Mouse (Mus musculus) testis, postnatal 14 days (tissue): Measurements from ENCODE around the gene Gjc2.
A peak's percentile ranks its signal among the peaks of the same experiment; 100 is the strongest.
"Not testable (repeated sequence)": the region's sequence is repeated elsewhere in the genome, so short reads cannot be mapped to it uniquely, and the experiment has no call there.

Source experiments
- DNase-seq: peaks from one replicate; pipeline ENCODE4 v3.0.0; 2021; ENCODE audit warnings: low spot score

The Gjc2 gene

DNA sequence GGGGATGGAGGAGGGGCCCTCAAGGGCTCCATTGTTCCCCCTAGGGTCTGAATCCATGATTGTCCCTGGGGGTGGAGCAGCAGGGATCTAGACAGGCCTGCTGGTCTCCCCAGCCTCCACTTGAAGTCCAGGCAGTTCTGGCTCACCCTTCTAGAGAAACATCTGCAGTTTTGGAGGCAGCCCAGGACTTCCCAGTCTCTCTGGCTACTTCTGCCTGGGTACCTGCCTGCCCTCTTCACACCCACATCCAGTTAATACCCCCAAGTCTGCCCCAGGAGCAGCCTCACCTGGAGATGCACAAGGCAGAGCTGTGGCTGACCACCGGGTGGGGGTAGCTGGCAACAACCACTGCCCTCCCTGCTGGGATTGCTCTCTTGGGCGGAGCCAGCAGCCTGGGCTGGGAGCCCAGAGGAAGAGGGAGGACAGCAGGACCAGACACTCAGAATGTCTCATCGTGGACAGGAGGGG is at the start of gene Gjc2:
Gjc2 (minus strand) TSS at position 350 of the 468 bp plus-strand sequence.
- peak; percentile 54 for DNase-seq

- no peak for DNase-seq
Measured at GRCm38 (mm10) chr11:59232797-59233196, 49.8 kb upstream of the Gjc2 start.

- no peak for DNase-seq
Measured at GRCm38 (mm10) chr11:59230144-59230760, 47.2 kb upstream of the Gjc2 start.

DNA sequence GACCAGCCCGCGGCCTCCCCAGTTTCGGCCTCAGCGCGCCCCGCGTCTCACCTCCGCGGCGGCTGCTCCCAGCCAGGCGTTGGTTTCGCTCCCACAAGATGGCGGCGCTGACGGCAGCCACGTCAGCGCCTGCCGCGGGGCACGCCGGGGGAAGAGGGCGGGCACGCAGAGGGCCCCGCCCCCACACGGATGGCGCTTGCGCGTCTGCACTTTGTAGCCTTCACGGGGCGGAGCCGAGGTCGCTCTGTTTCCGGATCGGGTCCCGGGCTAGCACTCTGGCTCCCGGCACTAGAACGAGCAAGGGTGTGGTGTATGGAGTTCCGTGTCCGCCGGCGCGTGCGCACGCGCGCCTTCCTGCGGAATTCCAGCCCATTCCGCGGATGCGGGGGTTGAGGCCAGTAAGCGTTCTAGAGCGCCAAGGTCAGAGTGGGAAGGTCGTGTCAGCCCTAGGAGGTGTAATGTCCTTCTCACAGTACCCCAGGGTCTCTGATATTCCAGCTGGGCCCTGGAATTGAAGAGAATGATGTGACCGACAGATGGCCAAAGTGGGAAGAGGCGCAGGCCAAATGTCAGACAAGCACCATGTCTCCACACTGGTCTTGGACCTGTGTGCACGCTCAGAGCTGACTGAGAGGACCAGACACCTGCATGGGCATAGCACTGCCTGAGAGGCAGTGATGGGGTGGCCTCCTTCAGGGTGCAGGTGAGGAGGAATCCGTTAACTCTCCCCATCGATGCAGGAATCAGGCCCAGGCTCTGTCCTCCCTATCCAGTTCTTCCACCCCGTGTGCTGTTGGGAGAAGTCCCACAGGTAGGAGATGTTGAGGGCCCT is 45.3 kb upstream of the Gjc2 start, which contains the start of gene Arf1:
Arf1 (minus strand) TSS at position 149 of the 832 bp plus-strand sequence.
- peak; percentile 97 for DNase-seq

GRCm38 (mm10) chr11:59227604-59228121 is 44.6 kb upstream of the Gjc2 start:
- no peak for DNase-seq

DNA sequence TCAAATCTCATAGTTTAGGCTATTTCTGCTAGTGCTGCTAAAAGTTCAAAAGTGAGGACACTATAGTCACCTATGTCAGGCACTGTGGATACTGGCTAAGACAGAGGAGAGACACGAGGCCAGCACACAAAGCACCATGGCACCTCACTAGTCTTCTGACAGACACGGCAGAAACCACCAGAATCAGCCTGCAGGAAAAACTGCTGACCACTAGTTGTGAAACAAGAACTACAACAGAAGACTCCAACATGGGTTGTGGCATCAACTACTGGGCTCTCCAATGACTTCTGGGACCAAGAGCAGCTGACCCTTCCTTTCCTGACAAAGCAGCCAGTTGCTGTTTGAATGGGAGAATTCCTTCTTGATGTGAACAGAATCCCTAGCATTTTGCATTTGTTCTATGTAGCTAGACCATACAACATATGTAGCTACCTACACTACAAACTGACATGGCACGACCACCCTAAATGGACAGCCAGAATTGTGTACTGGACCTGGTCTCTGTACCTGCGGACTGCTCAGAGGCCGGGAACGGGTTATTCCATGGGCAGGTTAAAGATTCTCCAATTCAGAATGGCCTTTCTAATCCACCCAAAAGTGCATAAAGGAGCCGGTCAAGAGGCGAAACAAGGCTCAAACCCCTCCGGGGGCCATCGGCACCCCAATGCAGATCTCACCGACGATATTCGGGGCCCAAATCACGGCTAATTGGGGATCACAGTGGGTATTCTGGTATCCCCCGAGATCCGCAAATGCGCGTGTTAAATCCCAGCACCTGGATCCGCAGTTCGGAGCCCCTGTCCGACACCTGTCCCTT is 44.0 kb upstream of the Gjc2 start:
- no peak for DNase-seq

GRCm38 (mm10) chr11:59226251-59226650 is 43.2 kb upstream of the Gjc2 start:
- no peak for DNase-seq

DNA sequence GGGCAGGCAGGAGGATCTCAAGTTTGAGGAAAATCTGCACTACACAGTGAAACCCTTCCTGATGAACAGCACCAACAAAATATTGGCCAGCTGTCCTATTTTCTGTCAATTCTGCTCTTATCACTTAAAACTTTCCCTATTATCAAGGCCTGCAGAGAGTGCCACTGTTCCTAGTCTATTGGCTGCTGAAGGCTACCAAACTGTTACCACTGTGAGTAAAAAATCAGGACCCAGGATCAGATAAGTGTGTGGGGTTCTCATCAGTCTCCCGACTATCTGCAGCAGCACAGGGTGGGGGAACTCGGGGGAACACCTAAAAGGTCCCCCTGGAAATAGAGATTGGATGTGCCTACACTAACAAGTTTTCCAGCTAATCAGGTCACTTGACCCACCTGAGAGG is 42.2 kb upstream of the Gjc2 start:
- DNase-seq, result no peak

- no peak for DNase-seq
Measured at GRCm38 (mm10) chr11:59224470-59224869, 41.5 kb upstream of the Gjc2 start.

DNA sequence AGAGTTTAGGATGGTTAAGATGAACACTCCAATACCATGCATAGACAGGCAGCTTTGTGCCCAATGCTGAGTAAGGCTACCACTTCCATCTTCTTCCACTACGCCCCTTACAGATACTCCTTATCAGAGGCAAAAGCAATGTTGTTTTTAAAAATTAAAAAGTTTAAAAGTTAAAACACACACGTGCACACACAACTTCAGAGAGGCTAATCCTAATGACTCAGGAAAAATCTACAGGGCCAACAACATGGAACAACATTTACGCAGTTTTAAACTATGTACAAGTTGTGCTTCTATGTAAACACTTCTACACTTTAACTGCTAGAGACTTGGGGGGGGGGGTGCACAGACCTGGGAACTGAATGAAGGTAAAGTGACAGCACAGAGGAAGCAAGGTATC is 41.0 kb upstream of the Gjc2 start:
- no peak for DNase-seq

- DNase-seq, result no peak
Measured at GRCm38 (mm10) chr11:59222306-59222705, 39.3 kb upstream of the Gjc2 start.

DNA sequence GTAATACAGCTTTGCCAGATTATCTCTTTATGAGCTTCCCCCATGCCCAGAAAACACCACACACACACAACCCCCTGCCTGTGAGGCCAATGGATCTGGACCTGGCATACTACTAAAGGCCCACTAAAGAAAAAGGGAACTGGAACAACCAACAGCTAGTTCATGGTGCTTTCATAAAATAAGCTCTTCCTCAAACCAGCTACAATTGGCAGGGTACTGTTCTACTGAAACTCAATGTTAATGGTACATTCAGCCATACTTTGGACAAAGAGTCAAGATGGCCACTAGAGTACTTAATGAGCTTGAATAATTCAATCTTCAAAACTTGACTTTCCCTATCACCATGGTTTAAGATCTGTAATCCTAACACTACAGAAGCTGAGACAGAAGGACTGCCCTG is 38.6 kb upstream of the Gjc2 start:
- no peak for DNase-seq

- no peak for DNase-seq
Measured at GRCm38 (mm10) chr11:59219064-59219463, 36.1 kb upstream of the Gjc2 start.

GRCm38 (mm10) chr11:59218389-59218998 is 35.5 kb upstream of the Gjc2 start:
- DNase-seq, result no peak

- DNase-seq, result no peak
Measured at GRCm38 (mm10) chr11:59216955-59217354, 33.9 kb upstream of the Gjc2 start.

- DNase-seq, result no peak
Measured at GRCm38 (mm10) chr11:59212892-59213494, 30.0 kb upstream of the Gjc2 start.

DNA sequence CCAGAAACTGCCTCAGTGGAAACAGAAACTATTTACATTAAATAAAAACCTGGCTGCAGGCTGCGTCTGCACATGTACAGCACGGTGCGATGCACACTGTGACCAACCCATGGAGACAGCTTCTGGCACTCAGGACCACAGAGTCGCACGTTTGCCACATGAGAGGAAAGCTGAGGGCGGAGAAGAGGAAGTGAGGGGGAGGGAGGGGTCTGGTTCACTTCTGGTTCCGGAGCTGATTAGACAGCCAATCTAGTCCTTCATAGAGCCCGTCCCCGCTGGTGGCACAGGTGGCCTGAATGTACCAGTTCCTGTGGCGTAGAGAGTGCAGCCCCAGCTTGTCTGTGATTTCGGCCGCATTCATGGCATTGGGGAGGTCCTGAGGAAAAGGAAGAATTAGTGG is 29.3 kb upstream of the Gjc2 start:
- not testable (repeated sequence) for DNase-seq

DNA sequence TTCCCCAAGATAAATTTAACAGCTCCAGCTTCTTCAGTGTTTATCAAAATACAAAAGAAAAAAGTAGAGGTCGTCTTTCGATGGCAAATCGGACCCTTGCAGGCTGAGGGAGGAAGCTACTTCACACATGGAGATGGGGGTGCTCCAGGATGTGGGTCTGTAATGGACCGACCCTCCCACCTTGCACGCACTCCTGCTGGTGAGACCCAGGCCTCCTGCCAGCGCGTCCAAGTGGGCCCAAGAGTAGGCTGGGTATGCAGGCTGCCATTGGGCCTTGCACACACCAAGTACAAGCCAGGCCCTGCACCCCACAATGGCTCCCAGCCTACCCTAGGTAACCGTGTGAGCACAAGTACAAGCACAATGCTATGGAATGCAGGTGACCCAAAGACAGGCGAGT is 28.5 kb upstream of the Gjc2 start:
- DNase-seq, result not testable (repeated sequence)

DNA sequence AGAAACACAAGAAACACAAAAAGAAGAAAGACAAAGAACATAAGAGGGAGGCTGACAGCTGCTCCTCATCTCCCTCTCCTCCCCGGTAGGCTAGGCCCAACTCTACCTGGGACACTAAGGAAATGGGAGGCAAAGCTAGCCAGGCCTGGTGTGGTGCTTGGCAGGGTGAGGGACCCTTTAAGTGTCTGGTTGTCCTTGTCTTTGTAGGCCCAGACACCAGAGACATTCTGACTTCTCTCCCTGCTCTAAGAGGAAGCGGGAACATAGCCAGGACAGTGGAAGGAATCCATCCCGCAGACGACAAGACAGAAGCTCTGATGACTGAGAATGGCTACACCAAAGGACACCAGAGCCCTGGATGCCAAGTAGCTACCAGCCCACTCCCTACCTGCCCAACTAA is 27.0 kb upstream of the Gjc2 start:
- no peak for DNase-seq

DNA sequence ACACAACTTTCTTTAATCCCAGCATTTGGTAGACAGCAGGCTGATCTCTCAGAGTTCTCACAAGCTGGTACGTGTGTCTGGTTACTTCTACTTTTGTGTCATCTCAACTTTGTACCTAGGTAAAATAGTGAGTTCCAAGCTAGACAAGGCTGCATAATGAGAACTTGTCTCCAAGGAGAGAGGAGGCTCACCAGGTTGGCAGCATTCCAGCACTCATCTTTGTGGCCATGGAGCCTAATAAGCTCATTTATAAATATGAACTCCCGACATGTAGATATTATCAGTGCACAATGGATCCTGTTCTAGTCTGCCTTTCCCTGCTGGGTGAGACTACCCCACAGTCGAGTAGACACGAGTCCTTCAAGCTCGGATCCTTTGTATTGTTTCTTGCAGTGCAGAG is 26.6 kb upstream of the Gjc2 start:
- DNase-seq, result no peak

DNA sequence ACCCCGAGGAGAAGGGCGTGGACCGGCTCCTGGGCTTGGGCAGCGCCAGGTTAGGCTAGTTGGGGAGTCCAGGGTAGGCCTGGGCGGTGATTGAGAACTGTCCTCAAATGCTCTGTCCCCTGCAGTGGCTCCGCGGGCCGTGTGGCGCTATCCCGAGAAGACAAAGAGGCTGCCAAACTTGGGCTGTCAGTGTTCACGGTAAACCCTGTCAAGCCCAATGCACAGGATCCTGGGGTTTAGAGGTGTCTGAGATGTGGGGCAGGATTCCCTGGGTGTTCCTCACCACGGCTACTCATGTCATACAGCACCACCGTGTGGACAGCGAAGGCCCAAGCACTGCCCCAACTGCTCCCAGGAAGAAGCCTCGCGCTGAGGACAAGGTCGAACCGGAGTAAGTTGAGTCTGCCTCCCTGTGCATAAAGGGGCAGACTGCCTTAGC is 26.0 kb upstream of the Gjc2 start:
- peak; percentile 70 for DNase-seq
